Mouse (Mus musculus): ENCODE data around the gene Abhd6. TPM values are rescaled to one million over a fixed set of nuclear protein-coding genes. Genes with fewer than 3 reads are reported as not detected.

The Abhd6 gene
- polyA plus RNA-seq, 1 experiment = 38.9 TPM

- TF ChIP-seq POLR2A (IDR thresholded peaks at IDR 0.05; ENCODE audit: low read depth, low read length) (no peak), CTCF (conservative IDR thresholded peaks at IDR 0.05; ENCODE audit: insufficient read depth, insufficient read length, low read depth, low read length) (no peak)
- WGBS = 52% methylated on average over 7 of the region's 7 CpGs
- H3K27me3 ChIP-seq (replicated peaks; ENCODE audit: control insufficient read depth, insufficient read depth, low read length) = no peaks in the 10 kb centered on the region
- H3K4me1 ChIP-seq (ENCODE audit: control insufficient read depth, insufficient read depth, low read length) = peaks cover 13% of the 10 kb centered on the region
- peak; percentile 73 for DNase-seq
- H3K36me3 ChIP-seq (ENCODE audit: control insufficient read depth, insufficient read depth, low read length) = no peaks in the 10 kb centered on the region; the same call in 1 of the 2 replicates
- peak overlapping the region; percentile 31 for H3K4me3 ChIP-seq (ENCODE audit: insufficient read depth, low read depth, low read length)
- H3K27ac ChIP-seq (ENCODE audit: insufficient read depth, low read depth, low read length) = peak overlapping the region; percentile 94
Observed at GRCm38 (mm10) chr14:8095562-8095950, 92.9 kb downstream of the Abhd6 start.

DNA sequence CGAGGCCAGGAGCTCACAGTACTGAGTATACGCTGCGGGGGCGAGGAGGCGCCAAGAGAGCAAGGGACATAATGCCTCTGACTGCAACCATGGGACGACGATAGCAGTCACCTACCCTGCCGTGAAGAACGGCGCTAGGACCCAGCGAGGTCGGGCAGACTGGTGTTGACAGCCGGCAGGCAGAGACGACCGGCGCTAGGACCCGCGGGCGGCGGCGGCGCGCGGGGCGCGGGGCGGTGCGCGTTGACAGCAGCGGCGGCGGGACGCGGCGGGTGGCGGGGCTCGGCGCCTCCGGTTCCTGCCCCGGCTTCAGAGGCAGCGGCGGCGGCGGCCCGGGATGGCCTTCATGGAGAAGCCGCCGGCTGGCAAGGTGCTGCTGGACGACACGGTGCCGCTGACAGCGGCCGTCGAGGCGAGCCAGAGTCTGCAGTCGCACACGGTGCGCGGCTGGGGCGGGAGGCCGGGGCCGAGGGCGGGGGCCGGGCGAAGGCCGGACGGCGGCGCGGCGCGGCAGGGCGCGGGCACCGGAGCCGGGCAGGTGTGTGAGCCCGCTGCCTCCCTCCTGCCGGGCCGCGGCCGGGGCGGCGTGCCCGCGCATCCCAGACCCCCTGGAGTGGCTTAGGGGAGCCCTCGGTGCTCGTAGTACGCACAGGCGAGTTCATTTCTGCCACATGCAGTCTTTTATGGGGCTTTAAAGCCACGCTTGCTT lies 95.4 kb downstream of the Abhd6 start, which contains the start of gene Pxk:
Gene Pxk, plus strand, starts transcription at position 234 of the 709 bp plus-strand sequence.
- Histone ChIP-seq H3K27me3 (replicated peaks; ENCODE audit: control insufficient read depth, insufficient read depth, low read length) (no peaks in the 10 kb centered on the region), H3K27ac (ENCODE audit: insufficient read depth, low read depth, low read length) (peak within 1 kb of the TSS; percentile 81), H3K4me3 (ENCODE audit: insufficient read depth, low read depth, low read length) (peak within 1 kb of the TSS; percentile 96), H3K36me3 (ENCODE audit: control insufficient read depth, insufficient read depth, low read length) (no peaks in the 10 kb centered on the region), H3K4me1 (ENCODE audit: control insufficient read depth, insufficient read depth, low read length) (peaks cover 28% of the 10 kb centered on the region)
- under 1% methylated on average over 88 of the region's 89 CpGs for WGBS
- peak; percentile 96 for DNase-seq
- no peak for TF ChIP-seq POLR2A (IDR thresholded peaks at IDR 0.05; ENCODE audit: low read depth, low read length)
- TF ChIP-seq CTCF (conservative IDR thresholded peaks at IDR 0.05; ENCODE audit: insufficient read depth, insufficient read length, low read depth, low read length) = no peak

- peak overlapping the region; percentile 81 for H3K27ac ChIP-seq (ENCODE audit: insufficient read depth, low read depth, low read length)
- H3K27me3 ChIP-seq (replicated peaks; ENCODE audit: control insufficient read depth, insufficient read depth, low read length) = no peaks in the 10 kb centered on the region
- H3K4me1 ChIP-seq (ENCODE audit: control insufficient read depth, insufficient read depth, low read length) = peaks cover 31% of the 10 kb centered on the region
- DNase-seq = no peak
- no peaks in the 10 kb centered on the region for H3K36me3 ChIP-seq (ENCODE audit: control insufficient read depth, insufficient read depth, low read length)
- 5% methylated on average over 5 of the region's 5 CpGs for WGBS
- no peak for TF ChIP-seq POLR2A (IDR thresholded peaks at IDR 0.05; ENCODE audit: low read depth, low read length)
- no peak for TF ChIP-seq CTCF (conservative IDR thresholded peaks at IDR 0.05; ENCODE audit: insufficient read depth, insufficient read length, low read depth, low read length)
- peak overlapping the region; percentile 96 for H3K4me3 ChIP-seq (ENCODE audit: insufficient read depth, low read depth, low read length)
Observed at GRCm38 (mm10) chr14:8098687-8098995, 95.9 kb downstream of the Abhd6 start.

DNA sequence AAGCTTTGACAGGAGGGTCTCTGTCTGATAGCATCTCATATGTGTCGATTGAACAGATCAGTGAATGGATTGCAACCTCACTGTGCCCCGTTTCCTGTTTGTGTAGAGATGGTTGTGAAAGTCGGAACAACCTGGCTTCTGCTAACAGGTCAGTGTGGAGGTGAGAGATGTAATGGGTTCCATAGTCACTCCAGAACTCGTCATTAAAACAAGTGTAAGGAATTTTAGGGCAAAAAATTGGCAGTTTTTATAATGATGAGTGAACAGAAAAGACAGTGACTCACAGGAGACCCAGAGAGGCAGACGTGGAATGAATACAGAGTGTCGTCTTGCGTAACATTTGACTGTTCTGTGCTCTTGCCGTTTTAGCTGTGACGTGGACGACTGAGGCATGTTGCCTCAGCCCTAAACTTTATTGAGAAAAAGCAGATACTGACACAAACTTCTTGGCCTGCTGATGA lies 96.9 kb downstream of the Abhd6 start:
- Histone ChIP-seq H3K4me3 (ENCODE audit: insufficient read depth, low read depth, low read length) (0 out of 2 replicates have a peak overlapping the region, but pooled peaks have one; percentile 11), H3K27me3 (replicated peaks; ENCODE audit: control insufficient read depth, insufficient read depth, low read length) (no peaks in the 10 kb centered on the region), H3K36me3 (ENCODE audit: control insufficient read depth, insufficient read depth, low read length) (no peaks in the 10 kb centered on the region), H3K4me1 (ENCODE audit: control insufficient read depth, insufficient read depth, low read length) (peaks cover 31% of the 10 kb centered on the region), H3K27ac (ENCODE audit: insufficient read depth, low read depth, low read length) (0 out of 2 replicates have a peak overlapping the region, but pooled peaks have one; percentile 44)
- 43% methylated on average over 10 of the region's 10 CpGs for WGBS
- DNase-seq = no peak
- TF ChIP-seq POLR2A (IDR thresholded peaks at IDR 0.05; ENCODE audit: low read depth, low read length) (no peak), CTCF (conservative IDR thresholded peaks at IDR 0.05; ENCODE audit: insufficient read depth, insufficient read length, low read depth, low read length) (no peak)

DNA sequence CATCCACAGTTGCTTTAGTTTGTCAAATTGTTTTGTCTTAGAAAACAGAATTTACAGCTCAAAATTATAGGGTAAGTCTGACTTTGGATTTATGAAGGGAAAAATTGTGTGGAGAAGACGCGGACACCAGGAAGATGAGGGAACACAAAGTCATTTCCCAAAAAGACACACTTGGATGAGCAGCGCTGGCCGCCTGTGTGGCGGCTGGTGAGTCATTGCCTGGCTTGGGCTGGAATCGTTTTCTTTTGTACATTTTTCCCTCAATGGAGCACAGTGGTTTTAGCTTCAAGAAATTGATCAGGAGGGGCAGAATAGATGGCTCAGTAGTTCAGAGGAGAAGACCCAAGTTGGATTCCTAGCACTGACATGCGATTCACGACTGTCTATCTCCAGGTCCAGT lies 99.2 kb downstream of the Abhd6 start:
- TF ChIP-seq POLR2A (IDR thresholded peaks at IDR 0.05; ENCODE audit: low read depth, low read length) (no peak), CTCF (conservative IDR thresholded peaks at IDR 0.05; ENCODE audit: insufficient read depth, insufficient read length, low read depth, low read length) (no peak)
- no peaks in the 10 kb centered on the region for H3K27me3 ChIP-seq (replicated peaks; ENCODE audit: control insufficient read depth, insufficient read depth, low read length)
- H3K4me3 ChIP-seq (ENCODE audit: insufficient read depth, low read depth, low read length) = no peak overlapping the region
- peak overlapping the region; percentile 72 for H3K27ac ChIP-seq (ENCODE audit: insufficient read depth, low read depth, low read length)
- 43% methylated on average over 8 of the region's 8 CpGs for WGBS
- DNase-seq = peak; percentile 70
- H3K36me3 ChIP-seq (ENCODE audit: control insufficient read depth, insufficient read depth, low read length) = no peaks in the 10 kb centered on the region
- peaks cover 31% of the 10 kb centered on the region for H3K4me1 ChIP-seq (ENCODE audit: control insufficient read depth, insufficient read depth, low read length)

- no peaks in the 10 kb centered on the region for H3K36me3 ChIP-seq (ENCODE audit: control insufficient read depth, insufficient read depth, low read length)
- H3K4me3 ChIP-seq (ENCODE audit: insufficient read depth, low read depth, low read length) = no peak overlapping the region
- no peaks in the 10 kb centered on the region for H3K27me3 ChIP-seq (replicated peaks; ENCODE audit: control insufficient read depth, insufficient read depth, low read length)
- peaks cover 31% of the 10 kb centered on the region for H3K4me1 ChIP-seq (ENCODE audit: control insufficient read depth, insufficient read depth, low read length)
- TF ChIP-seq CTCF (conservative IDR thresholded peaks at IDR 0.05; ENCODE audit: insufficient read depth, insufficient read length, low read depth, low read length) = no peak
- TF ChIP-seq POLR2A (IDR thresholded peaks at IDR 0.05; ENCODE audit: low read depth, low read length) = no peak
- WGBS = 26% methylated on average over 12 of the region's 12 CpGs
- H3K27ac ChIP-seq (ENCODE audit: insufficient read depth, low read depth, low read length) = peak overlapping the region; percentile 72
- DNase-seq = peak; percentile 92
Observed at GRCm38 (mm10) chr14:8102676-8103075, 100.0 kb downstream of the Abhd6 start.

Other genes starting within 250 kb of the Abhd6 start
- gene Gm26661, start 211.3 kb upstream of the Abhd6 start, polyA plus RNA-seq (2012; rRNA removed) = not detected in 2 replicates
- 37.2 and 41.2 TPM in 2 replicates for gene Flnb, start 184.9 kb upstream of the Abhd6 start, polyA plus RNA-seq (2012; rRNA removed)
- not detected in 2 replicates for gene Gm45521, start 45.6 kb upstream of the Abhd6 start, polyA plus RNA-seq (2012; rRNA removed)
- 0.37 and 3.0 TPM in 2 replicates for gene Dnase1l3, start 8.3 kb upstream of the Abhd6 start, polyA plus RNA-seq (2012; rRNA removed)
- gene Rpp14, start 77.5 kb downstream of the Abhd6 start, polyA plus RNA-seq (2012; rRNA removed) = 9.0 and 13.8 TPM in 2 replicates
- gene Pxk, start 95.3 kb downstream of the Abhd6 start, polyA plus RNA-seq (2012; rRNA removed) = 36.8 and 42.9 TPM in 2 replicates
- gene Pdhb, start 170.1 kb downstream of the Abhd6 start, polyA plus RNA-seq (2012; rRNA removed) = 100 and 134 TPM in 2 replicates
- 16.2 and 17.2 TPM in 2 replicates for gene Kctd6, start 211.2 kb downstream of the Abhd6 start, polyA plus RNA-seq (2012; rRNA removed)

Measured in kidney, adult 2 months (tissue).